Mouse (Mus musculus) liver, embryonic 11.5 days (tissue): Measurements from ENCODE around the gene Serpina3m. TPM values are rescaled to one million over a fixed set of nuclear protein-coding genes. Genes with fewer than 3 reads are reported as not detected.

ENCODE experiments used
- ATAC-seq: fragments of 200-750 bp; cut with Nextera tagmentation; replicated peaks from 2 replicates; pipeline ENCODE4 v1.8.0; 2017; ENCODE audit warnings: moderate number of reproducible peaks, mild to moderate bottlenecking, moderate TSS enrichment, moderate library complexity; ENCODE audit not compliant: low FRiP score
- DNase-seq: peaks from one replicate; pipeline ENCODE4 v3.0.0-alpha.2; 2017; ENCODE audit warnings: low spot score
- H3K27ac ChIP-seq: fragments of 300-500 bp; sonication (generic); 2 replicates; pipeline ENCODE4 v1.5.1; 2014; ENCODE audit warnings: mild to moderate bottlenecking, low read depth, low read length, control low read depth
- H3K27me3 ChIP-seq: fragments of 300-500 bp; sonication (generic); replicated peaks from 2 replicates; pipeline ENCODE4 v1.6.1; 2014; ENCODE audit warnings: low read length, mixed read lengths; ENCODE audit not compliant: control insufficient read depth, insufficient read depth
- H3K36me3 ChIP-seq: fragments of 300-500 bp; sonication (generic); 2 replicates; pipeline ENCODE4 v1.6.1; 2014; ENCODE audit warnings: mild to moderate bottlenecking, low read length, moderate library complexity, mixed read lengths; ENCODE audit not compliant: control insufficient read depth, insufficient read depth
- H3K4me1 ChIP-seq: fragments of 300-500 bp; sonication (generic); replicated peaks from 2 replicates; pipeline ENCODE4 v1.6.1; 2014; ENCODE audit warnings: low read length, mixed read lengths; ENCODE audit not compliant: control insufficient read depth, insufficient read depth
- H3K4me2 ChIP-seq: fragments of 300-500 bp; sonication (generic); 2 replicates; pipeline ENCODE4 v1.6.1; 2014; ENCODE audit warnings: mild to moderate bottlenecking, control low read depth, moderate library complexity
- H3K4me3 ChIP-seq: fragments of 300-500 bp; sonication (generic); 2 replicates; pipeline ENCODE4 v1.5.1; 2014; ENCODE audit warnings: low read depth, low read length, control low read depth
- H3K9ac ChIP-seq: fragments of 300-500 bp; sonication (generic); 2 replicates; pipeline ENCODE4 v1.6.1; 2014; ENCODE audit warnings: low read depth, low read length, control low read depth
- H3K9me3 ChIP-seq: fragments of 300-500 bp; sonication (generic); 2 replicates; pipeline ENCODE4 v1.6.1; 2016; ENCODE audit warnings: low read length, inconsistent platforms, mixed read lengths; ENCODE audit not compliant: control insufficient read depth
- WGBS: fragments of 180-500 bp; shearing (Covaris S2); extraction: QIAGEN DNeasy Blood & Tissue Kit; methylation state at CpG from one replicate; pipeline ENCODE4 v1.1.7; 2014; 5-methylcytosine and 5-hydroxymethylcytosine counted together
- polyA plus RNA-seq: library from polyadenylated mRNA; unstranded; fragments of >200 nt; fragmentation: Nextera tagmentation; extraction: Ambion mirVana; gene quantifications from 2 replicates; pipeline ENCODE4 v1.2.1, GENCODE M21; 2014

Serpina3m gene
- polyA plus RNA-seq, 1 experiment from 2014 or later: not detected

- no peaks in the 10 kb centered on the region for H3K27me3 ChIP-seq
- WGBS: 11% methylated on average over 7 of the region's 7 CpGs
- ATAC-seq (0 out of 2 replicates have a peak, but pooled peaks have one; percentile 23), DNase-seq (peak; percentile 48)
- H3K4me1 ChIP-seq: no peaks in the 10 kb centered on the region
- no peak overlapping the region for H3K4me2 ChIP-seq
- H3K27ac ChIP-seq: no peak overlapping the region
- H3K9me3 ChIP-seq: no peaks in the 10 kb centered on the region
- H3K9ac ChIP-seq: no peak overlapping the region
- H3K36me3 ChIP-seq: no peaks in the 10 kb centered on the region
- H3K4me3 ChIP-seq: no peak overlapping the region
Measured at GRCm38 (mm10) chr12:104426915-104427314, 88.6 kb downstream of the Serpina3m start.

- Histone ChIP-seq H3K36me3 (no peaks in the 10 kb centered on the region), H3K4me3 (no peak overlapping the region), H3K9me3 (no peaks in the 10 kb centered on the region), H3K4me2 (no peak overlapping the region), H3K27ac (no peak overlapping the region), H3K4me1 (no peaks in the 10 kb centered on the region), H3K27me3 (no peaks in the 10 kb centered on the region), H3K9ac (no peak overlapping the region)
- ATAC-seq: no peak
- DNase-seq: no peak
- 69% methylated on average over 10 of the region's 10 CpGs for WGBS
Measured at GRCm38 (mm10) chr12:104431359-104431758, 93.1 kb downstream of the Serpina3m start.

GRCm38 (mm10) chr12:104433214-104433613 lies 94.9 kb downstream of the Serpina3m start:
- Histone ChIP-seq H3K4me1 (no peaks in the 10 kb centered on the region), H3K9me3 (no peaks in the 10 kb centered on the region), H3K27ac (no peak overlapping the region), H3K9ac (no peak overlapping the region), H3K36me3 (no peaks in the 10 kb centered on the region), H3K4me2 (no peak overlapping the region), H3K4me3 (no peak overlapping the region), H3K27me3 (no peaks in the 10 kb centered on the region)
- ATAC-seq (no peak), DNase-seq (no peak)
- WGBS: 65% methylated on average over 7 of the region's 7 CpGs

- H3K4me1 ChIP-seq: no peaks in the 10 kb centered on the region
- H3K4me2 ChIP-seq: no peak overlapping the region
- H3K27ac ChIP-seq: no peak overlapping the region
- ATAC-seq (no peak), DNase-seq (no peak)
- H3K27me3 ChIP-seq: no peaks in the 10 kb centered on the region
- 76% methylated on average over 20 of the region's 20 CpGs for WGBS
- no peaks in the 10 kb centered on the region for H3K36me3 ChIP-seq
- no peak overlapping the region for H3K9ac ChIP-seq
- no peak overlapping the region for H3K4me3 ChIP-seq
- no peaks in the 10 kb centered on the region for H3K9me3 ChIP-seq
Measured at GRCm38 (mm10) chr12:104433951-104434735, 95.9 kb downstream of the Serpina3m start.

- ATAC-seq: no peak
- Histone ChIP-seq H3K4me2 (no peak overlapping the region), H3K9me3 (no peaks in the 10 kb centered on the region), H3K27ac (no peak overlapping the region), H3K9ac (no peak overlapping the region), H3K27me3 (no peaks in the 10 kb centered on the region), H3K36me3 (no peaks in the 10 kb centered on the region), H3K4me1 (no peaks in the 10 kb centered on the region), H3K4me3 (no peak overlapping the region)
- DNase-seq: peak; percentile 75
- WGBS: 14% methylated on average over 22 of the region's 22 CpGs
Measured at GRCm38 (mm10) chr12:104440087-104440760, 101.9 kb downstream of the Serpina3m start.

- Histone ChIP-seq H3K27me3 (no peaks in the 10 kb centered on the region), H3K4me3 (no peak overlapping the region), H3K4me2 (no peak overlapping the region), H3K27ac (no peak overlapping the region), H3K36me3 (no peaks in the 10 kb centered on the region), H3K9ac (no peak overlapping the region), H3K4me1 (no peaks in the 10 kb centered on the region), H3K9me3 (no peaks in the 10 kb centered on the region)
- DNase-seq (no peak), ATAC-seq (no peak)
- WGBS: 77% methylated on average over 11 of the region's 11 CpGs
Measured at GRCm38 (mm10) chr12:104443716-104444115, 105.4 kb downstream of the Serpina3m start.

Other genes with a start within 250 kb of the Serpina3m start
- not detected in 2 replicates for gene Serpina5, start 237.4 kb upstream of the Serpina3m start, polyA plus RNA-seq
- gene Serpina3a, start 225.8 kb upstream of the Serpina3m start, polyA plus RNA-seq: not detected in 2 replicates
- gene Serpina3b, start 210.5 kb upstream of the Serpina3m start, polyA plus RNA-seq: 0.12 and 0.19 TPM in 2 replicates
- not detected in 2 replicates for gene Serpina3c, start 184.6 kb upstream of the Serpina3m start, polyA plus RNA-seq
- gene Serpina3f, start 123.9 kb upstream of the Serpina3m start, polyA plus RNA-seq: 0.08 and 0.39 TPM in 2 replicates
- 1.2 and 2.6 TPM in 2 replicates for gene Serpina3g, start 102.2 kb upstream of the Serpina3m start, polyA plus RNA-seq
- gene Serpina3i, start 75.4 kb upstream of the Serpina3m start, polyA plus RNA-seq: 0.14 and 0.27 TPM in 2 replicates
- not detected in 2 replicates for gene Serpina3j, start 23.9 kb upstream of the Serpina3m start, polyA plus RNA-seq
- not detected in 2 replicates for gene Serpina3k, start within 50 bp of the Serpina3m start, polyA plus RNA-seq
- gene Serpina3n, start 68.2 kb downstream of the Serpina3m start, polyA plus RNA-seq: not detected in 2 replicates
- 1.3 and 1.4 TPM in 2 replicates for gene Gsc, start 134.8 kb downstream of the Serpina3m start, polyA plus RNA-seq